Mouse (Mus musculus): ENCODE measurements at regions not wholly inside any gene's neighbourhood (a gene's known extent, or its start where the extent isn't known, plus 50 kb on each side); places are given as distances from the start of the nearest gene placed in this dataset.

- Histone ChIP-seq H3K9ac (replicated peaks) (no peak overlapping the region), H3K27ac (no peak overlapping the region), H3K4me1 (replicated peaks) (no peaks in the 10 kb centered on the region), H3K27me3 (no peaks in the 10 kb centered on the region), H3K4me2 (no peak overlapping the region), H3K4me3 (replicated peaks) (no peak overlapping the region), H3K9me3 (no peaks in the 10 kb centered on the region), H3K36me3 (no peaks in the 10 kb centered on the region)
- ATAC-seq (ENCODE audit: insufficient number of reproducible peaks, insufficient read depth, low FRiP score, low TSS enrichment, low read depth), result no peak
Measured at GRCm38 (mm10) chr2:9443103-9443502, 437.9 kb upstream of the 4930412O13Rik start.

DNA sequence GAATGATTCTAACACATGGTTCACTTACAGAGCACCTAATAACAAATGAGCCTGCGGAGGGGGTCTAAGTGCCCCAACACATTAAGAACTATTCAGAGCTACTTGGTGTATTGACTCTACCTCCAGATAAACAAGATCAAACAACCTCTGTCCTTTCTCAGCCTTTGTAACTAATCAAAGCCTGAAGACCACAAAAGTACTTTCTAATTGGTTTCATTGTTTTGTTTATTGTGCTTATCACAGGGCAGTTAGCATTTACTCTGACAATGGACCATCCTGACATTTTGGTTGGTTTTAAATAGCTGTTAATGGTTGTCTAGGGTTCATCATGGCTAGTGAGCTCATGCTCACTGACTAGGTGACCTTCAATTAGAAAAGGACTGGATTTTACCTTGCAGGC is 435.2 kb upstream of the 4930412O13Rik start:
- Histone ChIP-seq H3K9me3 (no peaks in the 10 kb centered on the region), H3K27me3 (no peaks in the 10 kb centered on the region), H3K4me1 (replicated peaks) (no peaks in the 10 kb centered on the region), H3K9ac (replicated peaks) (no peak overlapping the region), H3K4me2 (no peak overlapping the region), H3K4me3 (replicated peaks) (no peak overlapping the region), H3K27ac (no peak overlapping the region), H3K36me3 (no peaks in the 10 kb centered on the region)
- WGBS, result 84% methylated on average over 1 of the region's 1 CpGs
- no peak for ATAC-seq (ENCODE audit: insufficient number of reproducible peaks, insufficient read depth, low FRiP score, low TSS enrichment, low read depth)

DNA sequence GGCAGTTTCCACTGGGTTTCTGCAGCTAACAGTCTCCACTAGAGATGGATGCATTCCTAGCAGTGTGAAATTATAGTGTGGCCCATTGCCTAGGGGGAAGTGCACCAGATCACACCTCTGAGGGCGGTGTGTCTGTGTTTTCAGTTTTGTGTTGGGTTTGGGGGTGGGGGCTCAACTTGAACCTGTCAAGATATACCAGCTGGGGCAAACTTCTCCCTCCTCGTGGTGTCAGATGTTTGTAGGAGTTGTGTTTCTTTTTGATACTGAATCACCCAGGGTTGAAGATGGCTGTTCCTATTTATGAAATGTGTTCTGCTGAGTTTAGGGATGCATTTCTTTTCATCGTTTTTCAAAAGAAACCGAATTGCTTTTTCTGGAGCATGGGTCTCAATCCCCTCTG is 416.6 kb upstream of the 4930412O13Rik start:
- Histone ChIP-seq H3K36me3 (no peaks in the 10 kb centered on the region), H3K9ac (replicated peaks) (no peak overlapping the region), H3K27me3 (no peaks in the 10 kb centered on the region), H3K4me2 (no peak overlapping the region), H3K4me1 (replicated peaks) (no peaks in the 10 kb centered on the region), H3K9me3 (no peaks in the 10 kb centered on the region), H3K4me3 (replicated peaks) (no peak overlapping the region), H3K27ac (no peak overlapping the region)
- no peak for ATAC-seq (ENCODE audit: insufficient number of reproducible peaks, insufficient read depth, low FRiP score, low TSS enrichment, low read depth)
- WGBS, result 68% methylated on average over 4 of the region's 4 CpGs

DNA sequence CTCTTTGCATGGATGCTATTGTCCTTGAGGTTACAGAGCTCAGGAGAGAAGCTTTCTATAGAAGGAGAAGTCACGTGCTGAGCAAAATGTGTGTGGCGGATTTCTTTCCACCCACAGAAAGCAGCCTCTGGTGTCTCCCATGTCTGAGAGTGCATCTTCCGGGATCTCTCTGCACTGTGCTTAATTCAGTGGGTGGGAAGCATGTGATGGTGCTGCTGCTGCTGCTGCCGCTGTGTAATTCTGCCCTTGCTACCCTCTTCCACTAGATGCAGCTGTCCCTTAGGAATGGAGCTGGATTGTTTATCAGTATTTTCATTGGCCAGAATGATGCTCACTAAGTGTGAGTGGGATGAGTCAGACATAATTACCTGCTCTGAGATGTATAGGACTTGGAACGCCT is 416.2 kb upstream of the 4930412O13Rik start:
- Histone ChIP-seq H3K9ac (replicated peaks) (no peak overlapping the region), H3K4me3 (replicated peaks) (no peak overlapping the region), H3K27ac (no peak overlapping the region), H3K36me3 (no peaks in the 10 kb centered on the region), H3K9me3 (no peaks in the 10 kb centered on the region), H3K4me1 (replicated peaks) (no peaks in the 10 kb centered on the region), H3K4me2 (no peak overlapping the region), H3K27me3 (no peaks in the 10 kb centered on the region)
- 74% methylated on average over 5 of the region's 5 CpGs for WGBS
- ATAC-seq (ENCODE audit: insufficient number of reproducible peaks, insufficient read depth, low FRiP score, low TSS enrichment, low read depth), result no peak

DNA sequence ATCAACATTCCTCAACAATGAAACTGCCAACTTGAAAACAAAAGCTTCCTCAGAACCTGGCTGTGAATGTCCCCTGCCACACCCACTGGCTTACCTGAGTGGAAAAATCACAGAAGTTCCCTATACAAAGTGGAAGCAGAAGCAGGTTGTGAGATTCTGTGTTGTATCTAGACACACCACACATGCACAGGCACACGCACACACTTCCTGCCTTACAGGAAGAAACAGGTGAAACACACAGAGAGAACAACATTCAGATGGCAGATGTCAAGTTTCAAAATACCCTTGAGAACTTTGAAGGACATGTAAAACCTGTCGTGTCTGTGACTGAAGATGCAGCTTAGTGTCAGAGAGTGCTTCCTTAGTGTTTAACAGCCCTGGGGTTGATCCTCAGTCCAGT is 413.5 kb upstream of the 4930412O13Rik start:
- Histone ChIP-seq H3K4me3 (replicated peaks) (no peak overlapping the region), H3K27me3 (no peaks in the 10 kb centered on the region), H3K4me2 (no peak overlapping the region), H3K9me3 (no peaks in the 10 kb centered on the region), H3K36me3 (no peaks in the 10 kb centered on the region), H3K4me1 (replicated peaks) (no peaks in the 10 kb centered on the region), H3K9ac (replicated peaks) (no peak overlapping the region), H3K27ac (no peak overlapping the region)
- WGBS, result 86% methylated on average over 2 of the region's 2 CpGs
- no peak for ATAC-seq (ENCODE audit: insufficient number of reproducible peaks, insufficient read depth, low FRiP score, low TSS enrichment, low read depth)

DNA sequence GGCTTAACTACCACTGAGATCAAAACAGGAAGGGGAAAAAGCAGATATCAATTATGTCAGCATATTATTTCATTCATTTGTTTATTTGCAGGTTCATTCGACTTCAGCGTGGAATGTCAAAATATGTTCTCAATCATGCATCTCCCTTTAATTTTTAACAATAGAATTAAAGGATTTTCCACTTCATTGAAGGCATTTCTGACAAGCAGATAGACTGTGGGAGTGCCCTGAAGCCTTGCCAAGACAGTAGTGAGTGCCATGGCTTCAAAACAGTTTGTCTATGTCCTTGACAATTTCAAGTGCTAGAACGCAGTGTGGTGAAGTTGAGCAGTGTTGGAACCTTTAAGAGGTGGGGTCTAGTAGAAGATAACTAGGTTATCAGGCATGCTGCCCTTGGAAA is 412.4 kb upstream of the 4930412O13Rik start:
- no peaks in the 10 kb centered on the region for H3K4me1 ChIP-seq (replicated peaks)
- no peak overlapping the region for H3K9ac ChIP-seq (replicated peaks)
- 89% methylated on average over 3 of the region's 3 CpGs for WGBS
- H3K9me3 ChIP-seq, result no peaks in the 10 kb centered on the region
- no peak overlapping the region for H3K4me2 ChIP-seq
- no peak for ATAC-seq (ENCODE audit: insufficient number of reproducible peaks, insufficient read depth, low FRiP score, low TSS enrichment, low read depth)
- H3K27ac ChIP-seq, result no peak overlapping the region
- H3K27me3 ChIP-seq, result no peaks in the 10 kb centered on the region
- no peak overlapping the region for H3K4me3 ChIP-seq (replicated peaks)
- no peaks in the 10 kb centered on the region for H3K36me3 ChIP-seq

DNA sequence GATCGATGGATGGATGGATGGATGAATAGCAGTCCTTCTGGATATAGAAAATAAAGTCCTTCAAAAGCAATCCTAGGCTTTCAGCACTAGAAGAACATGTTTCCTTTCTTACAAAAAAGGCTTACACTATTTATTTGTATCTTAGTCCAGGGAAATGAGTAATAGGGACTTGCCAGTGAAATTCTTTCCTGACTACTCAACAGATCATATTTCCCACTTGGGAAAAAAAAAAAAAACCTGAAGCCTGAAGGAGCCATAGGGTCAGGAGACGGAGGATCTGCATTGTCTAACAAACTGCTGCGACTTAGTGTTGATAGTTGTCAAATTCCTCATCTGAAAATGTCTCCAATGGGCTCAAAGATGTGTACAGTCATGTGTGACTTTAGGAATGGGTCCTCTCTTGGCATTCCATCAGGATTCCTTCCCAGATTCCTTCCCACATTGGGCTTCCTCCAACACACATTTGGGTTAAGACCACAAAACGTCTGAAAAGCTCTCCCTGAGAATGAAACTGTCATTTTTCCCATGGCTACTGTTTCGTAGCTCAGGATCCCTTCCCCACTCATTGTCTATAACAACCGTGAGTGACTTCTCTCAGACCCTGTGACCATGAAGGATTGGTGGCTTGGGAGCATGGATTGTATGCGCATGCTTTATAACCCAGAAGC is 399.2 kb upstream of the 4930412O13Rik start:
- no peak overlapping the region for H3K4me2 ChIP-seq
- 81% methylated on average over 7 of the region's 7 CpGs for WGBS

GRCm38 (mm10) chr2:9487381-9487914 is 393.6 kb upstream of the 4930412O13Rik start:
- Histone ChIP-seq H3K9me3 (no peaks in the 10 kb centered on the region), H3K4me1 (replicated peaks) (no peaks in the 10 kb centered on the region), H3K27ac (no peak overlapping the region), H3K36me3 (no peaks in the 10 kb centered on the region), H3K4me2 (no peak overlapping the region), H3K9ac (replicated peaks) (no peak overlapping the region), H3K4me3 (replicated peaks) (no peak overlapping the region), H3K27me3 (no peaks in the 10 kb centered on the region)
- no peak for ATAC-seq (ENCODE audit: insufficient number of reproducible peaks, insufficient read depth, low FRiP score, low TSS enrichment, low read depth)
- WGBS, result 76% methylated on average over 7 of the region's 7 CpGs

More for the DNA sequence above, 399.2 kb upstream of the 4930412O13Rik start:
- Histone ChIP-seq H3K9me3 (no peaks in the 10 kb centered on the region), H3K27ac (no peak overlapping the region), H3K4me1 (replicated peaks) (no peaks in the 10 kb centered on the region), H3K4me3 (replicated peaks) (no peak overlapping the region), H3K9ac (replicated peaks) (no peak overlapping the region), H3K27me3 (no peaks in the 10 kb centered on the region), H3K36me3 (no peaks in the 10 kb centered on the region)
- no peak for ATAC-seq (ENCODE audit: insufficient number of reproducible peaks, insufficient read depth, low FRiP score, low TSS enrichment, low read depth)

DNA sequence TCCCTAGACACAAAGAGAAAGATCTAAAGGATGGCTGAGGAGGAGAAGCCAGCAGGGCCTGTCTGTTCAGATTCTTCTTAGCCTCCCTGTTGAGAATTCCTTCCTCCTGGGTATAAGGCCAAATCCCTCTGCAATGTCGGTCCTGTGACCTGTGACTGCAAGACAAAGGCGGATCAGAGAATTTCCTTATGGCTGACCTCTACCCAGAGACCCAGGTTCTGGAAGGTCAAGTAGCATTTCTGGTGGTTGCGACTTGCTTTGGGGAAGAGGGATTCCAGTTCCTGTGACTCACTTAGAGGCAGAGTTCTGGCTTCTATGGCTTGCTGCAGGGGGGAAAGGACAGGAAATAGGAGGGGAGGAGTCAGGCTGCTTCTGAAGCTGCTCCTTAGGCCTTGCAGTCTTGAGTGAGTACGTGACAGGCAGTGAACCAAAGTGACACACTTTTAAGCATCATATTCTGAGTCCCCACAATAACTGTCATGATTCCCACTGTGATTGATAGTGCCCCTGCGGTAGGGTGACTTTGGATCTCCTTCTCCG is 387.4 kb upstream of the 4930412O13Rik start:
- Histone ChIP-seq H3K4me3 (replicated peaks) (no peak overlapping the region), H3K4me1 (replicated peaks) (no peaks in the 10 kb centered on the region), H3K9ac (replicated peaks) (no peak overlapping the region), H3K4me2 (no peak overlapping the region), H3K27ac (no peak overlapping the region), H3K9me3 (no peaks in the 10 kb centered on the region), H3K36me3 (no peaks in the 10 kb centered on the region), H3K27me3 (no peaks in the 10 kb centered on the region)
- ATAC-seq (ENCODE audit: insufficient number of reproducible peaks, insufficient read depth, low FRiP score, low TSS enrichment, low read depth), result no peak
- 50% methylated on average over 6 of the region's 6 CpGs for WGBS

GRCm38 (mm10) chr2:9520045-9520444 is 361.0 kb upstream of the 4930412O13Rik start:
- Histone ChIP-seq H3K4me1 (replicated peaks) (no peaks in the 10 kb centered on the region), H3K9me3 (no peaks in the 10 kb centered on the region), H3K9ac (replicated peaks) (no peak overlapping the region), H3K4me3 (replicated peaks) (no peak overlapping the region), H3K27me3 (no peaks in the 10 kb centered on the region), H3K4me2 (no peak overlapping the region), H3K27ac (no peak overlapping the region), H3K36me3 (no peaks in the 10 kb centered on the region)
- no peak for ATAC-seq (ENCODE audit: insufficient number of reproducible peaks, insufficient read depth, low FRiP score, low TSS enrichment, low read depth)
- 87% methylated on average over 1 of the region's 1 CpGs for WGBS

DNA sequence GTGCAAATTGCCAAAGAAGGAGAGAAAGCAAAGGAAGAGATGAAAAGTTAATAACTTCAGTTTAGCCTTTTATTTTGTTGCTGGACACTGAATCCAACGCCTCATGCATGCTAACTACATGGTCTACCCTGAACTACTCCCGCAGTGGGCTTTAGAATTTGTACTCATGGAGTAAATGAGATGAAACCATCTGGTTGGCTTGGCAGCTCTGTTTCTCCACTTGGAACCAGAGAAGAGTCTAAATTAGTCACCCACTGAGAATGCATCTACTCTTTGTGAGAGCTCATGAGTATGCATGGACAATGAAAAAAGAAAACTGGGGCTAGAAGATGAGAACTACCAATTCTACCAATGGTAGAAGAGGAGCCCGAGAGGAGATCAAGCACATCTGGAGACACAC is 355.1 kb upstream of the 4930412O13Rik start:
- Histone ChIP-seq H3K9ac (replicated peaks) (no peak overlapping the region), H3K4me3 (replicated peaks) (no peak overlapping the region), H3K4me2 (no peak overlapping the region), H3K4me1 (replicated peaks) (no peaks in the 10 kb centered on the region), H3K36me3 (no peaks in the 10 kb centered on the region), H3K27me3 (no peaks in the 10 kb centered on the region), H3K9me3 (no peaks in the 10 kb centered on the region), H3K27ac (no peak overlapping the region)
- WGBS, result 87% methylated on average over 3 of the region's 3 CpGs
- ATAC-seq (ENCODE audit: insufficient number of reproducible peaks, insufficient read depth, low FRiP score, low TSS enrichment, low read depth), result no peak

GRCm38 (mm10) chr2:9535141-9535658 is 345.9 kb upstream of the 4930412O13Rik start:
- Histone ChIP-seq H3K4me3 (replicated peaks) (no peak overlapping the region), H3K9me3 (no peaks in the 10 kb centered on the region), H3K27me3 (no peaks in the 10 kb centered on the region), H3K27ac (no peak overlapping the region), H3K9ac (replicated peaks) (no peak overlapping the region), H3K4me1 (replicated peaks) (no peaks in the 10 kb centered on the region), H3K36me3 (no peaks in the 10 kb centered on the region), H3K4me2 (no peak overlapping the region)
- no peak for ATAC-seq (ENCODE audit: insufficient number of reproducible peaks, insufficient read depth, low FRiP score, low TSS enrichment, low read depth)
- WGBS, result 88% methylated on average over 2 of the region's 2 CpGs

Data from limb, embryonic 12.5 days (tissue).